Mouse (Mus musculus) megakaryocyte, embryonic 14.5 days (primary cell): Measurements from ENCODE around the gene Cpxm1.

Experiments used
- FLI1 ChIP-seq: IDR thresholded peaks from 2 replicates; pipeline ENCODE4 v1.6.1; 2012; ENCODE audit warnings: low read length, inconsistent platforms, mixed read lengths
- GATA1 ChIP-seq: IDR thresholded peaks from 3 replicates; pipeline ENCODE4 v1.6.1; 2012; ENCODE audit warnings: mixed read lengths, low read length, inconsistent platforms, borderline replicate concordance

- no peak for TF ChIP-seq GATA1
- TF ChIP-seq FLI1: no peak
Measured at GRCm38 (mm10) chr2:130432157-130432556, 34.8 kb upstream of the Cpxm1 start.
